Mouse (Mus musculus) heart, adult 18-20 months (tissue): ENCODE data around the gene Frmd4b. TPM values are rescaled to one million over a fixed set of nuclear protein-coding genes. Genes with fewer than 3 reads are reported as not detected.

Experiments
- DNase-seq, 2 experiments: peaks; one replicate each; pipeline ENCODE4 v3.0.0; 2021 to 2022; ENCODE audit warnings: mixed read lengths in 1 of 2
- total RNA-seq, 2 experiments: library from RNA; stranded (reverse); gene quantifications; 2 replicates each; pipeline ENCODE4 v1.2.3; 2021

The Frmd4b gene
- total RNA-seq, 2 experiments from 2014 or later, result 11.7 to 15.8 TPM

GRCm38 (mm10) chr6:97315311-97315710, 302.0 kb downstream of the Frmd4b start:
- no peak for DNase-seq

GRCm38 (mm10) chr6:97312545-97312939, 304.8 kb downstream of the Frmd4b start:
- DNase-seq, result no peak

- peak; percentile 72 to 76 for DNase-seq
Observed at GRCm38 (mm10) chr6:97311599-97312544, 305.5 kb downstream of the Frmd4b start.

GRCm38 (mm10) chr6:97310901-97311331, 306.4 kb downstream of the Frmd4b start:
- DNase-seq, result peak in 1 of 2 experiments; percentile 34

GRCm38 (mm10) chr6:97309161-97309560, 308.2 kb downstream of the Frmd4b start:
- no peak for DNase-seq

GRCm38 (mm10) chr6:97308562-97308961, 308.8 kb downstream of the Frmd4b start:
- DNase-seq, result no peak

GRCm38 (mm10) chr6:97307231-97307630, 310.1 kb downstream of the Frmd4b start:
- DNase-seq, result no peak

GRCm38 (mm10) chr6:97306351-97306750, 311.0 kb downstream of the Frmd4b start:
- no peak for DNase-seq

GRCm38 (mm10) chr6:97305491-97305890, 311.9 kb downstream of the Frmd4b start:
- DNase-seq, result no peak

GRCm38 (mm10) chr6:97305010-97305409, 312.3 kb downstream of the Frmd4b start:
- DNase-seq, result peak; percentile 29 to 38

GRCm38 (mm10) chr6:97303277-97304109, 313.8 kb downstream of the Frmd4b start:
- DNase-seq, result no peak

GRCm38 (mm10) chr6:97302303-97302702, 315.0 kb downstream of the Frmd4b start:
- DNase-seq, result no peak

- no peak for DNase-seq
Observed at GRCm38 (mm10) chr6:97300659-97301058, 316.7 kb downstream of the Frmd4b start.

GRCm38 (mm10) chr6:97300180-97300579, 317.2 kb downstream of the Frmd4b start:
- no peak for DNase-seq

GRCm38 (mm10) chr6:97297151-97297550, 320.2 kb downstream of the Frmd4b start:
- DNase-seq, result no peak

- no peak for DNase-seq
Observed at GRCm38 (mm10) chr6:97295866-97296527, 321.3 kb downstream of the Frmd4b start.

GRCm38 (mm10) chr6:97295416-97295815, 321.9 kb downstream of the Frmd4b start:
- DNase-seq, result no peak

GRCm38 (mm10) chr6:97293667-97294569, 323.4 kb downstream of the Frmd4b start:
- no peak for DNase-seq

- DNase-seq, result no peak
Observed at GRCm38 (mm10) chr6:97292894-97293293, 324.4 kb downstream of the Frmd4b start.

- no peak for DNase-seq
Observed at GRCm38 (mm10) chr6:97292096-97292495, 325.2 kb downstream of the Frmd4b start.
